Mouse (Mus musculus): ENCODE data around the gene Pef1.

Pef1 gene

GRCm38 (mm10) chr4:130174335-130175031, 72.1 kb downstream of the Pef1 start:
- no peak for DNase-seq (ENCODE audit: low spot score in 2 of 2)

DNA sequence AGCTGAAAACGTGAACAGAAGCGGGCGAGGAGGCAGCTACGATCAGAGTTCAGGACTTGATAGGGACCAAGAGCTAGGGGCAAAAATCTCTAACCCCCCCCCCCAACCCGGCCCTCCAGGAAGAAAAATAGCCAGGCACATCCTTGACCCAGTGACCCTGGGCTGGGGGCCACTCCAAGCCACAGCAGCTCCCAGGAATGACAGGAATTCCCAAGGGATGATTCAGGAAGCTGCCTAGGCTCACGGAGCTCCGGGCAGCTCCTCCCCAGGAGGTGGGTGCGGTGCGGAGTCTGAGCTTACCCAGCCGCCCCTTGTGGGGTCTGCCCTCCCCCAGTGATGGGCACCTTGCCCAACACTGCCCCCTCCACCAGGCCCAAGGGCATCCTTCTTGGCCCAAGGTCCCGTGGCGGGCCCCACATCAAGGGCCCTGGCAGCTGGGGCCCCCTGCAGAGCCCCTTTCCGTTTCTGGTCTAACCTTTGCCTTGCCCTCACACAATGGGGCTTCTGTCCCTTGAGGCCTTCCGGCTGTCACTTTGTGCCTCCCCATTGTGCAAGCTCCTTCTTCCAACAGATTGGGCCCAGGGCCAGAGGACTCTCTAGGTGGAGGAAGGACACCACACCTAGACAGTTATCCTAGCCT, 72.8 kb downstream of the Pef1 start, which contains the start of gene Tinagl1:
Gene Tinagl1 (minus strand): TSS at position 51 of the 640 bp plus-strand sequence.
- DNase-seq (ENCODE audit: low spot score in 2 of 2): no peak

GRCm38 (mm10) chr4:130176156-130176720, 73.9 kb downstream of the Pef1 start:
- DNase-seq (ENCODE audit: low spot score in 2 of 2): no peak

DNA sequence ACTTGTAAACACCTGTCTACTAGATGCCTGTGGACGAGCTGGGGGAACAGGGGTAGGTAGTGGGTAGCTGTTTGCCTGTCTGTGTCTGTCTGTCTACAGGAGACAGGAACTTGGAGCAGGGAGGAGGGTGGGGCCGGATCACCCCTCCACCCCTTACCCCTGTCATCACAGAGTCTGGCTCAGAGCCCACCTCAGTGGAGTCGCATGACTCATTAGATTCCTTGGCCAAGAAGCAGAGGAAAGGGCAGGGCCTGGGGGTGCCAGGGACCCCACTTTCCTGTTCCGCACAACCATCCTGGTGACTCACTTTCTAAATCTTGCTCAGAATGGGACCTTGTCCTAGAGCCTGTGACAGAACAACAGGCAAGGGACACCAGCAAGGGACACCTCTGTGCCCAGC, 74.7 kb downstream of the Pef1 start:
- DNase-seq (ENCODE audit: low spot score in 2 of 2): no peak

GRCm38 (mm10) chr4:130177536-130177935, 75.2 kb downstream of the Pef1 start:
- DNase-seq (ENCODE audit: low spot score in 2 of 2): no peak
